Mouse (Mus musculus) T-helper 2 cell (primary cell): ENCODE data around the gene Slc47a2.

ENCODE experiments used
- in situ Hi-C: fragments of 300-600 bp; cut with MboI, MseI; formaldehyde crosslinking; loops from one replicate; pipeline ENCODE4 v1.15.1; 2025; ENCODE audit warnings: high pct_unique_total_duplicates

Gene Slc47a2

GRCm38 (mm10) chr11:61342505-61343420 lies at the start of gene Slc47a2:
Gene Slc47a2, minus strand, starts transcription at chr11:61342860.
- in situ Hi-C loops, result no loop called here

DNA sequence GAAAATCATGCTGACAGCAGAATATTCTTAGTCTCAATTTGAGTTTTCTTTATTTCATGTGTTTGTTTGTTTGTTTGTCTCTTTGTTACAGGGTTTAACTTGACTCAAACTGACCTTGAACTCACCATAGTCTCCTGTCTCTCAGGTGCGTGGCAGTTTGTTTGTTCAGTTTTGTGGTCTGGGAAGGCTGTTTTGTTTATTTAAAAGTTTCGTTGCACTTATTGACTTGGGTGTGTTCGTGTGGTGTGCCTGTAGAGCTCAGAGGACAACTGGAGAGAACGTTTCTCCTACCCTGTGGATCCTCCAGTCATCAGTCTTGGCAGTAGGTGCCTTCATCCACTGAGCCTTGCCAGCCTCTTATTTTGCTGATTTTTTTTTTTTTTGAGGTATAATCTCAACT lies 46.3 kb upstream of the Slc47a2 start:
- in situ Hi-C loops, result loop anchor here (25.0 kb wide), 1 partner anchor 177 kb away; the partner anchor contains the start of gene Aldh3a1

DNA sequence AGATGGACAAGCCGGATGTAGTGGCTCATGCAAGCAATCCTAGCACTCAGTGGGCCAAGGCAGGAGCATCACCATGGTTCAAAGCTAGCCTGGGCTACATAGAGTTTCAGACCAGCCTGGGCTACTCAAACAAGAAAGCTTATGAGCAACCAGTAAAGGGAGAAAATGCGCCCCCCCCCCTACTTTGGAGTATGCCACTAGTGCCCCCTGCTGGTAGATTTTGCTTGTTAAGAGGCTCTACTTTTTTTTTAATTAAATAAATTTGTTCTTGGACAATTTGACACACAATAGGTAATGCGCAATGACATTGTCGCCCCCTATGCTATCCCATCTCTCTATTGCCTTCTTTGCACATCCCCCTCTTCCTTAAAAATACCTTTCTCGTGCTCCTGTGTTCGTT lies 45.4 kb upstream of the Slc47a2 start:
- in situ Hi-C loops, result loop anchor here (25.0 kb wide), 1 partner anchor 176 kb away; the partner anchor contains the start of gene Aldh3a1

GRCm38 (mm10) chr11:61387233-61387632 lies 44.6 kb upstream of the Slc47a2 start:
- in situ Hi-C loops, result loop anchor here (25.0 kb wide), 1 partner anchor 175 kb away; the partner anchor contains the start of gene Aldh3a1

DNA sequence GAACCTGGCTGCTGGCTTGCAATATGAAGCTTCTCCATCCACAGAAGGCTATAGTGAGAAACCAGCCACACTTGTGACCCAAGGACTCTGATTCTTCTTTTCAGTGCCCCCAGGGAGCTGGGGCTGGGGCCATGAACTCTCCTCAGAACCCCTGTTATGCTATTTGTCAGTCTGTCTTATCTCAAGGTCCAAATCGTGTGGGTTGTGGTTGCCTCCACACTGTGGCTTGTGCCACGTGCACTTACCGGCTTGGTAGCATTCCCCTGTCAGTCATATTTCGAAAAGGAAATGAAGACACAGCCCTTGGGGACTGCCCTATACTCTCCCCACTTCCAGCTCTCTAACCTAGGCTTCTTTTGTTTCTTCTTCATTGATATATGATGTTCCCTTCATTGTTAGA lies 43.1 kb upstream of the Slc47a2 start:
- in situ Hi-C loops, result loop anchor here (25.0 kb wide), 1 partner anchor 173 kb away; the partner anchor contains the start of gene Aldh3a1

DNA sequence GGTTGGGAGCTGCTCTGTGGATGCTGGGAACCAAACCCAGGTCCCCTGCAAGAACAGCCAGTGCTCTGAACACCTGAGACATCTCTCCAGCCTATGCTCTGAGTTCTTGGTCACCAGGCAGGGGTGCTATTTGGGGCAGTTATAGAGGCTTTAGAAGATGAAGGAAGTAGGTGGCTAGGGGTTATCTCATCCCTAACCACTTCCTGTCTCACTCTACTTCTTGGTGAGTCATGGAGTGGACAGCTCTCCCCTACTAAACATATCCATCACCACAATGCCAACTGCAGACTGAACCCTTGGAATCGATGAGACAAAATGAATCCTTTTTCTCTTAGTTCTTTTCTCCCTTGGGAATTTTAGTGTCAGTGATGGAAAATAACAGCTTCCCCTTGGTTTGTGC lies 38.6 kb upstream of the Slc47a2 start:
- in situ Hi-C loops, result loop anchor here (25.0 kb wide), 1 partner anchor 169 kb away; the partner anchor contains the start of gene Aldh3a1

DNA sequence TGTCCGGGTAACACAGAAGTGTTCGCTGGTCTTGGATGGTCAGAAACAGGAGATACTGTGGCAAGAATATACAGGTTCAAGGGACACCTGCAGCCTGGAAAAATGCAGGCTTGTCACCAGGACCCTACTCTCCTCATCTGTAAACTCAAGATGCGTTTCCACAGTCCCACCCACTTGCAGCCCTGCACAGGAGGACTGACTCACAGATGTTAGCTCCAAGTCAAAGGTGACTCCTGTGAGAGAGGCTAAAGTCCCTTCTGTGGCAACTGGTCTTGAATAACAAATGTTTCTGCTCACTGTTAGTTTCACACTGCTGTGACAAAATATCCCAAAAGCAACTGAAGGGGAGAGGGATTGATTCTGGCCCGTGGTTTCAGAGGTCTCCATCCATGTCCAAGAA lies 36.0 kb upstream of the Slc47a2 start:
- in situ Hi-C loops, result loop anchor here (25.0 kb wide), 1 partner anchor 166 kb away; the partner anchor contains the start of gene Aldh3a1

DNA sequence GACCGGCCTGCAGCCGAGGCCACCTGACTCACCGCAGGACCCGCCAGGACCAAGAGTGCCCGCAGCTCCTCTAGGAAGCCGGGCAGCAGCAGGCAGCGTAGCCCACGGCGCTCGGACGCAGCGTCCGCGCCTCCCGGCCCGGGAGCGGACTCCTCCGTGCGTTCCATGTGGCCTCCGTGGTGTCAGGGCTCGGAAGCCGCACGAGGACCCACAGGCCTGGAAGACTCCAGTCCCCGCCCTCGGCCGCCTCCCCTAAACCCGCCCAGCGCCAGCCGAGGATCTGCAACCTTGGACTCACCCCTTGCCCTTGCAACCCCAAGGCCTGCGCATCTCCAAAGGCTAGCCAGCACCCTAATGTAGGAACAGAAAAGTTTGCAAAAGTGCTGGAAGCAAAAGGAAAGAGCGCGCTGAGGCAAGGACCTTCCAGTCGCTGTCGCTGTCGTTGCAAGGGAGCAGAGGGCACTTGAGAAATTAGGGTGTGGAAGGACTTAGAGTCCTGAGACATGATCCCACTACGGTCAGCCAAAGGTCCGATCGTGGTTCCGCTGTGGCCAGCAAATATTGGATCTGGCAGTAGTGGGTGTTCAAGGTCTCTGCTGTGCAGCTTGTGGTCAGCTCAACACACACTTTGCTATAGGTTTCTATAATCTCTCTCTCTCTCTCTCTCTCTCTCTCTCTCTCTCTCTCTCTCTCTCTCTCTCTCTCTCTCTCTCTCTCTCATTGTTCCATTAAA lies 35.4 kb upstream of the Slc47a2 start, which contains the start of gene Slc47a1:
Gene Slc47a1 (minus strand): TSS at position 465 of the 733 bp plus-strand sequence.
- in situ Hi-C loops, result loop anchor here (25.0 kb wide), 1 partner anchor 166 kb away; the partner anchor contains the start of gene Aldh3a1

DNA sequence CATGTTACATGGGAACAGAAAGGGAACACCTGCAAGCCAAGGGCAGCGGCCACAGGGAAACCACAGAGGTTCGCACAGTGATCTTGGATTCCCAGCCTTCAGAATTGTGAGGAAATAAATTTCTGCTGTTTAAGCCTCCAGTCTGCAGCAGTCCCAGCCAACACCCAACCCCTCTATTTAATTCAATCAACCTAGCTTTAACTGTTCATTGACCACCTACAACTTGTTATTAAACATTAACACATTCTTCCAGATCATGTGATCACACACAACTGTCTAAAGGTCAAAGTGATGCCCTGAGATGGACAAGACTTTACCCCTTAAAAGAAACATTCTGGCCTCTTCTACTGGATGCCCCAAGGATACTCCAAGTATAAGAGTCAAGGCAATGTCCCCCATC lies 26.0 kb upstream of the Slc47a2 start:
- in situ Hi-C loops, result no loop called here

DNA sequence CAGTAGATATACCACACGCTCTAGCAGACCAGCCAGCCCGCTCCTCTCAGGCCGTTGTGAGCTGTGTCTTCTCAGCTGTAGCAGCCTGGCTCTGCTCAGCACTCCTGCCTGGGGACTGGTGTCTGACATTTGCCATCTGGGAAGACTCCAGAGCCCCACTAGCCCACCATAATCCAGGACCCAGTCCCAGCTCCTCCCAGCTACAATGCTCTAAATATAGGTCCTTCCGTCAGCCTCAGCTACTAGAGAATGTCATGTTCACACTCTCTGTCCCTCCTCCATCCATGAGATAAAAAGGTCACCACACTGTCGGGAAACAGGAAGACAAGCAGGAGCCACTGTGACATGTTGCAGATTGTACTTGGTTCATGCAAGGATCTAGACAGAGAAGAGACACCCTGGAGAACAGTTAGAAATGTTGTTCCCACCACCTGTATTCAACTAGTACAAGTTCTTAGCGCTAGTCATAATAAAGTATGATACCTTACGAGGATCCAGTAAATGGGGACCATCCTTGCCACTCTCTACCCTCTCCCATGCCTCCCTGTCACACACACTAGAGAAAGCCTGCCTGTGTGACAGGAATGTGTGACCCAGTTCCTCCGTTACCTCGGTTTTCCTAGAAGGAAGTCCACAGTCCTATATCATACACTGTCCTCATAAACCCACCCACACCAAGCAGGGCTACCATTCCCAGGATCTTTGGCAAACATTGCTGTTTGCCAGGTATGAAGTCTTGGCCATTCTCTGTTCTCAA lies 24.0 kb upstream of the Slc47a2 start:
- in situ Hi-C loops, result no loop called here

DNA sequence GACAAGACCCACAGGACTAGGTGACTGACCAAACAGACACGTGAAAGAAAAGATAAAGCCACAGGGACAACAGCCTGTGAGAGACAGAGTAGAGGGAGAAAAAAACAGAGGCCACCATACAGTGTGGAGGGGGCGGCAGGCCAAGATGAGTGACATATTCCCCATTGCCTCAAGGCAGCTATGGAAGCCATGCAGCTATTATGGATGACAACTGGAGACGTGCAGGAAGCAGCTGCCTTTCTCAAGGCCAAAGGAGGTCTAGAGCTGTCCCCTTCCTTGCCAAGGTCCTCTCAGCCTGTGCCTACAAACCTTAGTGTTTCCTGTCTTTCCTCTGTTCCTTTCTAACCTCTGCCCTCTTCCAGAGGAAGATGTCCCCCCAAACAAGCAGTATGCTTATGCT lies 23.3 kb upstream of the Slc47a2 start:
- in situ Hi-C loops, result no loop called here

DNA sequence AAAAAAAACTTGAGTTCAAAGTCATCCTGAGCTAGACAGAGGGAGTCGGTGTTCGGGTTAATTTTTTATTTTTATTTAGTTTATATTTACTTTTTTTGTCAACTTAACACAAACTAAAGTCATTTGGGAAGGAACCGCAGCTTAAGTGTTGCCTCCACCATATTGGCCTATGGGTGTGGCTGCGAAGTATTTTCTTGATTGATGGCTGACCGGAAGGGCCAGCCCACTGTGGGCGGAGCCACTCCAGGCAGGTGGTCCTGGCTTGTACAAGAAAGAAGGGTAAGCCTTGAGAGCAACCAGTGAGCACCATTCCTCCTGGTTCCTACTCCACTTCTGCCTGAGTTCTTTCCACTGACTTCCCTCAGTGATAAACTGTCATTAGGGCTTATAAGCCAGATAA lies 21.4 kb upstream of the Slc47a2 start:
- in situ Hi-C loops, result no loop called here

DNA sequence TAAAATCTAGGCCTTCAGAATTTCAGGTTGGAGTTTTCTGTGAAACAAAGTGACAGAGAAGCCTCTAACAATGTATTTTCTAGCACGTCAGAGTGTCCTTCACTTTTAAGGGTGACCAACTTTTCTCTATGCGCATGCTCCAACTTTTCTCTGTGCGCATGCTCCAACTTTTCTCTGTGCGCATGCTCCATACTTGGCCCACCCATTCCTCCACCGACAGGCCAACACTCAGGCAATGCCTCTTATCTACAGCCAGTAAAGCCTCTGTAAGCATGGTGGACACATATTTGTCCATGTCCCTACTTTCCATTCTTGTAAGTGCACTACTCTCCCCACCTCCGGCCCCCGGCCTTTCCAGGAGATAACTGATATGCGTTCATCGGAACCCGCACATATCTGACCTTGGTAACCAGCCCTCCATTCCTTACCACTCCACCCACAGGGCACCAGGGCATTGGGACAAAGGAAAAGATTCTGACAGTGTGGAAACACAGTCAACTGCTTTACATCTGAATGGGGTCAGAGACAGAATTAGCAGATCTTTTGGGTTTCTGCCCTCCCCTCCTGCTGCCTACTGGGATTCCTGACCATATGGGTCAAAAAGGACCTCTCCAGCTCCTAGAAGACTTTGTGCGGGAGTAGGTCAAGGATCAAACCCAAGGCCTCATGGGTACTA lies 19.0 kb upstream of the Slc47a2 start:
- in situ Hi-C loops, result no loop called here

DNA sequence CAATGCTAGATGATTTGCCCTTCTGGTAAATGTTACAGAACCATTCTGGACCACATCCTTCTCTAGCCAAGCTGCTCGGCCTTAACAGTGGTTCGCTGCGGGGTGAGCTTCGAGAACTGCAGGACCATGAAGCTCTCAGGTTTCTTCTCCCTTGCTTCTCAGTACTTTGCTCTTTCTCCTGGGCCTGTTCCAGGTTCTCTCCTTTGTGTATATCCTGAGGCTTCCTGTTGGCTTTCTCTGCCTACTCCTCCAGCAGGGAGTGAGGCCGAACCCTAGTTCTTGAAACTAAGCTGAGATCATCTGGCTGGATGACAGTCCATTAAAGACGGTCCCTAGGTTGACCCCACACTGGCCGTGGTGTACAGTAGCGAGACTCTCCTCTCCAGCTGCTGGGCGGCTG lies 13.9 kb upstream of the Slc47a2 start:
- in situ Hi-C loops, result no loop called here

GRCm38 (mm10) chr11:61356111-61356510 lies 13.5 kb upstream of the Slc47a2 start:
- in situ Hi-C loops, result no loop called here

DNA sequence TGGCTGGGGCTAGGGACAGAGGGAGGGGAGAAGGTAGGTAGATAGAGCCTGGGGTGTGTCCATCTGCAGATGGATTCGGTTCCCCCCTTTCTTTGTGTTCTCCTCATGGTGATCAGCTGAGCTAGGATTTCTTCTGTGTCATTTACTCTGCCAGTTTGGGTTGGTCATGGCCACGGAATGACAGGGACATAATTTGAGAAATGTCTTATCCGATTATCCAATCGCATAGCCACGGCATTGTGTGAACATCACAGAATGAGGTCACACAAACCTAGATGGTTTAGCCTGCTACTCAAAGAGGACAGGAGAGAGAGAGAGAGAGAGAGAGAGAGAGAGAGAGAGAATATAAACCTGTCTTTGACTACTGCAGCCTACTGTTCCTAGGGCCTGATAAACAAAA lies 12.7 kb upstream of the Slc47a2 start:
- in situ Hi-C loops, result no loop called here

- in situ Hi-C loops, result no loop called here
Observed at GRCm38 (mm10) chr11:61354346-61354745, 11.7 kb upstream of the Slc47a2 start.

DNA sequence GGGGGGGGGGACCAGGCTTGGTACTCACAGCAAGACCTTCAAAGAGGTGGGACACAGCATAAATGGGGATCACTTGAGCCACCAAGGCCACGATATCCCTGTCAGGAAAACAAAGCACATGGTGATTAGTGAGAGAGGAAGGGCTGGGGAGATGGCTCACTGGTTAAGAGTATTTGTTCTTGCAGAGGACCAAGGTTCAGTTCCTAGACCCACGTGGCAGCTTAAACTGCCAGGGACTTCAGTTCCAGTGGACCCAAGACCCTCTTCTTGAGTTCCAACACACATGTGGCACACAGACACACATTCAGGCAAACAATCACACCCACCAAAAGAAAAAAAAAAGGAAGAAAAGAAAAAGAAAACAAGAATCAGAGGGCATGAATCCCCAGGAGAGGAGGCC lies 10.4 kb upstream of the Slc47a2 start:
- in situ Hi-C loops, result no loop called here

DNA sequence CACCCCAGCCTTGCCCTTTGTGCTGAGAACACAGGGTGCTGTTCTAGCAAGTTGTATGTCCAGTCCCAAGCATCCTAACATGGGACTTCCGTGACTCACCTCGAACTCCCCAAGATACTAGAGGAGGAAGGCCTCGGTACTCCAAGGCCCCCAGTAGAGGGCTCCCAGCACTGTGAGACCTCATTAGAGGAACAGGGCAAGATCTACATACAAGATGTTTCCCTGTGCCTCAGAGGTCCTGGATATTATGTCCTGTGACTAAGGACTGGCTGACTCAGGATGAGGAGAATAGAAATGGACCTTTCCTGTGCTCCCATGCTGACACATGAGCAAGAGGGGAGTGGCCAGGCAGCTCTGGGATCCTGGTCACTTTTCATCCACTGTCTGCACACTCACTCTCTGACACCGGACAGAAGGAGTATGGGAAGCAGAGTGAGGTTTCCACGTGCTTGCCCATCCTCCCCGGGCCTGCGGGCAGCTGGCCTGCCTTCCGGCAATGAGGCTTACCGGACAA lies 9.5 kb upstream of the Slc47a2 start:
- in situ Hi-C loops, result no loop called here

GRCm38 (mm10) chr11:61349337-61349736 lies 6.7 kb upstream of the Slc47a2 start:
- in situ Hi-C loops, result loop anchor here (5.0 kb wide), 1 partner anchor 63 kb away; no protein-coding TSS in a partner anchor
